Mouse (Mus musculus): ENCODE data around the gene Il9.
A peak's percentile ranks its signal among the peaks of the same experiment; 100 is the strongest.

The Il9 gene

GRCm38 (mm10) chr13:56471951-56472350 is 10.1 kb downstream of the Il9 start:
- DNase-seq (ENCODE audit: low read depth): peak; percentile 21

- no peak for DNase-seq (ENCODE audit: low read depth)
Measured at GRCm38 (mm10) chr13:56471211-56471610, 10.8 kb downstream of the Il9 start.

- DNase-seq (ENCODE audit: low read depth): no peak
Measured at GRCm38 (mm10) chr13:56468536-56468935, 13.5 kb downstream of the Il9 start.

- no peak for DNase-seq (ENCODE audit: low read depth)
Measured at GRCm38 (mm10) chr13:56467786-56468185, 14.3 kb downstream of the Il9 start.

- DNase-seq (ENCODE audit: low read depth): no peak
Measured at GRCm38 (mm10) chr13:56463750-56464149, 18.3 kb downstream of the Il9 start.

- DNase-seq (ENCODE audit: low read depth): no peak
Measured at GRCm38 (mm10) chr13:56463261-56463660, 18.8 kb downstream of the Il9 start.

- no peak for DNase-seq (ENCODE audit: low read depth)
Measured at GRCm38 (mm10) chr13:56462791-56463190, 19.3 kb downstream of the Il9 start.

GRCm38 (mm10) chr13:56461460-56461859 is 20.6 kb downstream of the Il9 start:
- DNase-seq (ENCODE audit: low read depth): no peak

GRCm38 (mm10) chr13:56458001-56458400 is 24.0 kb downstream of the Il9 start:
- no peak for DNase-seq (ENCODE audit: low read depth)

- DNase-seq (ENCODE audit: low read depth): no peak
Measured at GRCm38 (mm10) chr13:56450035-56450434, 32.0 kb downstream of the Il9 start.

- DNase-seq (ENCODE audit: low read depth): no peak
Measured at GRCm38 (mm10) chr13:56449239-56450030, 32.6 kb downstream of the Il9 start.

- DNase-seq (ENCODE audit: low read depth): no peak
Measured at GRCm38 (mm10) chr13:56444996-56445395, 37.0 kb downstream of the Il9 start.

GRCm38 (mm10) chr13:56444112-56444511 is 37.9 kb downstream of the Il9 start:
- DNase-seq (ENCODE audit: low read depth): no peak

- no peak for DNase-seq (ENCODE audit: low read depth)
Measured at GRCm38 (mm10) chr13:56443411-56443810, 38.6 kb downstream of the Il9 start.

- DNase-seq (ENCODE audit: low read depth): no peak
Measured at GRCm38 (mm10) chr13:56438211-56439075, 43.6 kb downstream of the Il9 start, which contains the start of gene Slc25a48. Gene Slc25a48 (plus strand): TSS chr13:56438355.

- DNase-seq (ENCODE audit: low read depth): no peak
Measured at GRCm38 (mm10) chr13:56435615-56436287, 46.3 kb downstream of the Il9 start.

- DNase-seq (ENCODE audit: low read depth): no peak
Measured at GRCm38 (mm10) chr13:56434311-56434751, 47.7 kb downstream of the Il9 start.

GRCm38 (mm10) chr13:56433466-56433865 is 48.6 kb downstream of the Il9 start:
- no peak for DNase-seq (ENCODE audit: low read depth)

GRCm38 (mm10) chr13:56432496-56432895 is 49.5 kb downstream of the Il9 start:
- no peak for DNase-seq (ENCODE audit: low read depth)

Data from fibroblast of lung, adult 2 months (primary cell).